8 mouse cellular contexts compared by ENCODE assay signal in the genomic region with DNA sequence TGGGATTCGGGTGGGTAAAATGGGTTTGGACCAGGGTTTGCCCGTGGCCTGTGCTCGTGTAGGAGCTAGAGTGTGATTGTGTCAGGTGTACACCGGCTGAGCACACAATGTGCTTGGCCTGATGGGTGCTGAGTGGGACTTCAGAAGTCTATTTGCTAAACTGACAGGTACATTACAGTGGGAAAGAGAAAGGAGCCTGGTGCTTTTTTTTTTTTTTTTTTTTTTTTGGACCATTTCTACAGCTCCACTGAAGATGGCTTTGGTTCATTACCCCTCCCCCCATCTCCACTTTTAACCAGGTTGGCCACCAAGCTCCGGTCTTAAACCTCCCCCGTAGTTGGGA. TPM values are rescaled to one million over a fixed set of nuclear protein-coding genes. Genes with fewer than 3 reads are reported as not detected.
A peak's percentile ranks its signal among the peaks of the same experiment; 100 is the strongest.
DNase-seq lines count a peak whose midpoint lies in the region; ATAC-seq and TF ChIP-seq lines count a peak whose summit lies in the region.

No protein-coding gene starts in this region.

- H3K4me1 ChIP-seq in kidney, adult 2 months (ENCODE audit: control insufficient read depth, insufficient read depth, low read length) = peaks cover 24% of the 10 kb centered on the region
- peaks cover 22 to 24% of the 10 kb centered on the region in 2 experiments for H3K4me1 ChIP-seq in MEL (ENCODE audit: control insufficient read depth in 1 of 2, insufficient read depth in 2 of 2, low read length in 2 of 2)
- H3K4me1 ChIP-seq in forebrain, embryonic 11.5 days (replicated peaks; ENCODE audit: control insufficient read depth, insufficient read depth, low read length) = peaks cover 10% of the 10 kb centered on the region; the same call in 1 of the 2 replicates
- H3K4me1 ChIP-seq in liver, embryonic 11.5 days (replicated peaks; ENCODE audit: control insufficient read depth, insufficient read depth, low read length) = peaks cover 53% of the 10 kb centered on the region

- no peak for TF ChIP-seq POLR2A in kidney, adult 2 months (IDR thresholded peaks at IDR 0.05; ENCODE audit: low read depth, low read length)
- TF ChIP-seq POLR2A in MEL (IDR thresholded peaks at IDR 0.05; ENCODE audit: control insufficient read depth in 1 of 2, insufficient read depth in 1 of 2, low read depth in 1 of 2, low read length in 2 of 2, poor library complexity in 1 of 2) = no peak

- no peaks in the 10 kb centered on the region for H3K27me3 ChIP-seq in kidney, adult 2 months (replicated peaks; ENCODE audit: control insufficient read depth, insufficient read depth, low read length)
- H3K27me3 ChIP-seq in MEL (ENCODE audit: control insufficient read depth in 1 of 2, insufficient read depth in 2 of 2, low read length in 2 of 2) = no peaks in the 10 kb centered on the region
- H3K27me3 ChIP-seq in forebrain, embryonic 11.5 days (ENCODE audit: control insufficient read depth, insufficient read depth, low read length) = no peaks in the 10 kb centered on the region
- H3K27me3 ChIP-seq in liver, embryonic 11.5 days (replicated peaks; ENCODE audit: control insufficient read depth, insufficient read depth, low read length) = no peaks in the 10 kb centered on the region

- H3K79me2 ChIP-seq in MEL (ENCODE audit: control insufficient read depth, insufficient read depth, low read length, poor library complexity) = peaks cover 58% of the 10 kb centered on the region

- no peak for TF ChIP-seq RAD21 in MEL (IDR thresholded peaks at IDR 0.05; ENCODE audit: low read depth, low read length)

- TF ChIP-seq EP300 in MEL (IDR thresholded peaks at IDR 0.05; ENCODE audit: low read depth in 1 of 2, low read length in 2 of 2) = no peak

- DNase-seq in kidney, adult 2 months = no peak
- DNase-seq in kidney, postnatal 14 days = no peak
- DNase-seq in MEL (ENCODE audit: low read depth, low spot score) = peak; percentile 44
- DNase-seq in forebrain, embryonic 11.5 days (ENCODE audit: low spot score) = no peak
- DNase-seq in liver, embryonic 11.5 days (ENCODE audit: low spot score) = no peak
- DNase-seq in thymus, postnatal 0 days (ENCODE audit: low spot score) = peak; percentile 22
- no peak for DNase-seq in frontal cortex, postnatal 36 days (ENCODE audit: low spot score in 2 of 2)
- DNase-seq in gastrocnemius, postnatal 25 days = no peak

- peak overlapping the region; percentile 85 for H3K27ac ChIP-seq in kidney, adult 2 months (ENCODE audit: insufficient read depth, low read depth, low read length)
- peak overlapping the region; percentile 88 for H3K27ac ChIP-seq in MEL (ENCODE audit: control insufficient read depth, low read depth, low read length)
- no peak overlapping the region for H3K27ac ChIP-seq in forebrain, embryonic 11.5 days (ENCODE audit: low read depth, low read length)
- H3K27ac ChIP-seq in liver, embryonic 11.5 days (ENCODE audit: low read depth, low read length) = peak overlapping the region; percentile 96

- peak overlapping the region; percentile 75 for H3K4me2 ChIP-seq in forebrain, embryonic 11.5 days (ENCODE audit: low read depth, low read length, severe bottlenecking)
- H3K4me2 ChIP-seq in liver, embryonic 11.5 days = peak overlapping the region; percentile 93

- 10% methylated on average over 6 of the region's 6 CpGs for WGBS in kidney, adult 2 months
- WGBS in forebrain, embryonic 11.5 days = 45% methylated on average over 6 of the region's 6 CpGs
- 13% methylated on average over 6 of the region's 6 CpGs for WGBS in liver, embryonic 11.5 days

- no peak for TF ChIP-seq CTCF in kidney, adult 2 months (conservative IDR thresholded peaks at IDR 0.05; ENCODE audit: insufficient read depth, insufficient read length, low read depth, low read length)
- no peak for TF ChIP-seq CTCF in MEL (IDR thresholded peaks at IDR 0.05 in 2 of 3, conservative IDR thresholded peaks at IDR 0.05 in 1 of 3; ENCODE audit: control insufficient read depth in 1 of 3, insufficient read depth in 1 of 3, low read depth in 2 of 3, low read length in 3 of 3, poor library complexity in 1 of 3, severe bottlenecking in 1 of 3)

- no peaks in the 10 kb centered on the region for H3K9me3 ChIP-seq in MEL (replicated peaks; ENCODE audit: insufficient read depth, low read length)
- H3K9me3 ChIP-seq in forebrain, embryonic 11.5 days (ENCODE audit: control insufficient read depth, low read length) = no peaks in the 10 kb centered on the region
- no peaks in the 10 kb centered on the region for H3K9me3 ChIP-seq in liver, embryonic 11.5 days (ENCODE audit: control insufficient read depth, low read length)

- H3K9ac ChIP-seq in MEL (ENCODE audit: control insufficient read depth, low read depth, low read length, poor library complexity, severe bottlenecking) = peak overlapping the region; percentile 98
- H3K9ac ChIP-seq in forebrain, embryonic 11.5 days (ENCODE audit: low read length) = peak overlapping the region; percentile 97
- H3K9ac ChIP-seq in liver, embryonic 11.5 days (ENCODE audit: low read depth, low read length) = peak overlapping the region; percentile 97

- no peak for ATAC-seq in forebrain, embryonic 11.5 days (replicated peaks; ENCODE audit: low FRiP score)
- ATAC-seq in liver, embryonic 11.5 days (replicated peaks; ENCODE audit: low FRiP score) = no peak

- peak overlapping the region; percentile 86 for H3K4me3 ChIP-seq in kidney, adult 2 months (ENCODE audit: insufficient read depth, low read depth, low read length)
- H3K4me3 ChIP-seq in MEL (ENCODE audit: control insufficient read depth in 1 of 2, insufficient read depth in 1 of 2, low read depth in 2 of 2, low read length in 2 of 2) = peak overlapping the region; percentile 92 to 96
- peak overlapping the region; percentile 62 for H3K4me3 ChIP-seq in forebrain, embryonic 11.5 days (ENCODE audit: low read depth, low read length)
- H3K4me3 ChIP-seq in liver, embryonic 11.5 days (ENCODE audit: low read depth, low read length) = peak overlapping the region; percentile 99

- no peaks in the 10 kb centered on the region for H3K36me3 ChIP-seq in kidney, adult 2 months (ENCODE audit: control insufficient read depth, insufficient read depth, low read length)
- H3K36me3 ChIP-seq in MEL (ENCODE audit: control insufficient read depth in 1 of 2, insufficient read depth in 2 of 2, low read length in 2 of 2) = peaks cover 6 to 43% of the 10 kb centered on the region in 2 experiments
- H3K36me3 ChIP-seq in forebrain, embryonic 11.5 days (ENCODE audit: control insufficient read depth, insufficient read depth, low read length) = no peaks in the 10 kb centered on the region
- H3K36me3 ChIP-seq in liver, embryonic 11.5 days (ENCODE audit: control insufficient read depth, insufficient read depth, low read length) = 0 out of 2 replicates have a peak, but pooled peaks cover 2% of the 10 kb centered on the region

TF ChIP-seq in MEL, 35 proteins besides CTCF, POLR2A, EP300 and RAD21:
- TF ChIP-seq ZNF384 (IDR thresholded peaks at IDR 0.05; ENCODE audit: low read depth, low read length) (peak; percentile 83), BHLHE40 (IDR thresholded peaks at IDR 0.05; ENCODE audit: borderline replicate concordance, low read depth, low read length) (no peak), CHD1 (IDR thresholded peaks at IDR 0.05; ENCODE audit: low read depth, low read length) (peak; percentile 70; the same call in 1 of the 2 replicates), MXI1 (IDR thresholded peaks at IDR 0.05; ENCODE audit: low read depth, low read length) (peak; percentile 12; the same call in 1 of the 2 replicates), CHD2 (IDR thresholded peaks at IDR 0.05; ENCODE audit: low read length) (0 out of 2 replicates have a peak, but pooled peaks have one; percentile 23), HCFC1 (IDR thresholded peaks at IDR 0.05; ENCODE audit: low read depth, low read length) (no peak)

RNA-seq across cellular contexts. Expression of gene Zfp592, which starts 1.2 kb away (rescaled TPM):
- polyA plus RNA-seq in kidney, adult 2 months (2012; rRNA removed) = 16.9 and 17.4 TPM in 2 replicates
- 12.9 and 14.7 TPM in 2 replicates for total RNA-seq in MEL (2012; rRNA removed)
- polyA plus RNA-seq in MEL (2012; ENCODE audit: insufficient read depth in 1 of 2, insufficient read length in 2 of 2, low read depth in 1 of 2, low replicate concordance in 2 of 2, missing spikeins in 1 of 2) = 10 to 100 TPM in 1 of 2 experiments, not detected in 1; 33.0 TPM
- 15.9 TPM in 2 replicates for polyA plus RNA-seq in forebrain, embryonic 11.5 days (2014; fragmentation: Nextera tagmentation; extraction: Ambion mirVana)
- 20.9 and 26.2 TPM in 2 replicates for polyA plus RNA-seq in liver, embryonic 11.5 days (2014; fragmentation: Nextera tagmentation; extraction: Ambion mirVana)
- polyA plus RNA-seq in thymus, postnatal 0 days (2015; fragmentation: Nextera tagmentation; extraction: Ambion mirVana) = 11.9 and 13.1 TPM in 2 replicates
- 10 to 100 TPM; 10.2 to 10.6 TPM for total RNA-seq in gastrocnemius, postnatal 25 days (2021)

RNA-seq across cellular contexts. Expression of gene Sec11a, which starts 47.1 kb away (rescaled TPM):
- 64.0 and 93.1 TPM in 2 replicates for polyA plus RNA-seq in kidney, adult 2 months (2012; rRNA removed)
- 132 and 144 TPM in 2 replicates for total RNA-seq in MEL (2012; rRNA removed)
- polyA plus RNA-seq in MEL (2012; ENCODE audit: insufficient read depth in 1 of 2, insufficient read length in 2 of 2, low read depth in 1 of 2, low replicate concordance in 2 of 2, missing spikeins in 1 of 2) = 100 to 1,000 TPM in 1 of 2 experiments, not detected in 1; 114 TPM
- polyA plus RNA-seq in forebrain, embryonic 11.5 days (2014; fragmentation: Nextera tagmentation; extraction: Ambion mirVana) = 169 and 201 TPM in 2 replicates
- polyA plus RNA-seq in liver, embryonic 11.5 days (2014; fragmentation: Nextera tagmentation; extraction: Ambion mirVana) = 180 and 200 TPM in 2 replicates
- 193 and 208 TPM in 2 replicates for polyA plus RNA-seq in thymus, postnatal 0 days (2015; fragmentation: Nextera tagmentation; extraction: Ambion mirVana)
- total RNA-seq in gastrocnemius, postnatal 25 days (2021) = 10 to 100 TPM; 25.4 to 29.9 TPM

Comparison
In these comparisons a context has a peak if more than half of its experiments do, and no peak if none do; other contexts are left out.
1. DNase-seq: peak in MEL (single experiment) and thymus, postnatal 0 days (single experiment); none in kidney, adult 2 months (single experiment), kidney, postnatal 14 days (single experiment), forebrain, embryonic 11.5 days (single experiment), liver, embryonic 11.5 days (single experiment), frontal cortex, postnatal 36 days (0 of 2) and gastrocnemius, postnatal 25 days (single experiment).
2. Peak in every context shown above with its lines, with median percentiles within 50 percentile points of each other: H3K4me3 ChIP-seq and H3K9ac ChIP-seq.